ENCODE assay signal across 9 mouse cellular contexts in the genomic region with DNA sequence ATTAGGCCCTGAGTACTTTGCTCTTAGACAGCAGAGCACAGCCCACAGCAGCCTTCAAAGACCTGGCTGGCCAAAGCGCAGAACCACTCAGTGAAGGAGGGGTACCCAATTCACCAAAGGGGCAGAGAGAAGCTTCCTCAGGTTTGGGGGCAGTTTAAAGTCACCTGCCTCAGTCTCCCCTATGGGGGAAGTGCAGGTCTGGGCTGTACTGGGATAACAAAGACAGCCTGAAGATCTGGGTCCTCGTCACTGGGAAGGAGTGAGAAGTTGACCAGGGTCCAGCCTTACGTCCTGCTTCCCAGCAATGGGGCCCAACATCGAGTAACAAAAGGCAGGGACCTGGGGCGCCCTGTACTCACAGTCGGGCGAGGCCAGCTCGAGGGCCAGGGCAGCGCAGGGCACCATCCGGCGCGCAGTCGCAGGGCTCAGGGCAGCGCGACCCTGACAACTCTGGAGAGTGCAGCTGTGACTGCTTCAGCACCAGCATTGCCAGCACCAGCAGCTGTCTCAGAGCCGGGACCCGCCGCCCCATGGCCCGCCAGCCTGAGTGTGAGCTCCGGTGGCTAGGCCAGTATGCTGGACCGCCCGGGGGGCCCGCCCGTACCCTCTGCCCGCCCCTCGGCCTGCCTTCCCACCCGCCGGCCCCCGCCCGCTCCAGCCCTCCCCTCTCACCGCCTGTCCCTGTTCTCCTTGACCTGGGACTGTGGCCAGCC. TPM values are rescaled to one million over a fixed set of nuclear protein-coding genes. Genes with fewer than 3 reads are reported as not detected.
DNase-seq lines count a peak whose midpoint lies in the region; ATAC-seq and TF ChIP-seq lines count a peak whose summit lies in the region.
"Had no signal": no experiment of that assay in that cellular context is flagged by ENCODE, and none has a peak within 500 bp of the region (broad histone marks: within the 10 kb centered on the region; RNA-seq: fewer than 3 reads in every experiment).

Lhcgr (minus strand) TSS at position 551 of the 713 bp plus-strand sequence.

- no peak within 1 kb of the TSS; the same call in 1 of the 2 replicates for H3K9ac ChIP-seq in forebrain, postnatal 0 days

- H3K27me3 ChIP-seq in heart, embryonic 10.5 days (ENCODE audit: insufficient read depth, poor library complexity, severe bottlenecking) = 0 out of 2 replicates have a peak, but pooled peaks cover 29% of the 10 kb centered on the region
- no peaks in the 10 kb centered on the region for H3K27me3 ChIP-seq in forebrain, postnatal 0 days (ENCODE audit: insufficient read depth, low read length)

- no peaks in the 10 kb centered on the region for H3K36me3 ChIP-seq in heart, embryonic 10.5 days
- H3K36me3 ChIP-seq in forebrain, postnatal 0 days (ENCODE audit: insufficient read depth) = no peaks in the 10 kb centered on the region

- no peak for TF ChIP-seq CTCF in forebrain, postnatal 0 days (IDR thresholded peaks at IDR 0.05; ENCODE audit: low read depth)

- peak within 1 kb of the TSS; percentile 54 for H3K4me3 ChIP-seq in heart, embryonic 10.5 days
- no peak within 1 kb of the TSS for H3K4me3 ChIP-seq in forebrain, postnatal 0 days (ENCODE audit: low read depth, low read length)

- no peaks in the 10 kb centered on the region for H3K9me3 ChIP-seq in heart, embryonic 10.5 days
- no peaks in the 10 kb centered on the region for H3K9me3 ChIP-seq in forebrain, postnatal 0 days (ENCODE audit: low read length)

- ATAC-seq in forebrain, postnatal 0 days = peak; percentile 33; the same call in 1 of the 2 replicates

- peaks cover 12% of the 10 kb centered on the region for H3K4me1 ChIP-seq in heart, embryonic 10.5 days
- no peaks in the 10 kb centered on the region for H3K4me1 ChIP-seq in forebrain, postnatal 0 days (ENCODE audit: insufficient read depth)

- peak within 1 kb of the TSS; percentile 28; the same call in 1 of the 2 replicates for H3K4me2 ChIP-seq in forebrain, postnatal 0 days (ENCODE audit: low read depth)

- peak within 1 kb of the TSS; percentile 67; the same call in 1 of the 2 replicates for H3K27ac ChIP-seq in heart, embryonic 10.5 days
- no peak within 1 kb of the TSS for H3K27ac ChIP-seq in forebrain, postnatal 0 days (ENCODE audit: low read depth, low read length)

- 18% methylated on average over 31 of the region's 31 CpGs for WGBS in heart, embryonic 10.5 days
- 21% methylated on average over 31 of the region's 31 CpGs for whole genome bisulfite sequencing in forebrain, postnatal 0 days

- DNase-seq in heart, embryonic 10.5 days (ENCODE audit: low spot score) = no peak
- no peak for DNase-seq in heart, postnatal 25 days (ENCODE audit: low spot score)
- DNase-seq in R1 (ENCODE audit: low read depth, low spot score) = peak; percentile 6
- no peak for DNase-seq in forebrain, postnatal 0 days
- DNase-seq in lung, postnatal 10 days = peak; percentile 48
- DNase-seq in testis, postnatal 10 days (ENCODE audit: low spot score) = peak; percentile 53
- no peak for DNase-seq in B cell, adult 2 months
- DNase-seq in spleen, postnatal 14 days (ENCODE audit: low spot score in 2 of 2) = no peak

- intact Hi-C loops in heart, postnatal 25 days (cut with DNase I) = no loop called here

RNA-seq across cellular contexts. Expression of gene Lhcgr, which starts in this region (rescaled TPM):
- 0.16 and 0.32 TPM in 2 replicates for polyA plus RNA-seq in heart, embryonic 10.5 days (2016; fragmentation: Nextera tagmentation; extraction: Ambion mirVana)
- total RNA-seq in heart, postnatal 25 days (2021) = under 1 TPM in 1 of 2 experiments, not detected in 1; 0.17 TPM
- 0.62 and 0.95 TPM in 2 replicates for total RNA-seq in forebrain, postnatal 0 days (2014; rRNA removed)
- polyA plus RNA-seq in forebrain, postnatal 0 days (2015; fragmentation: Nextera tagmentation; extraction: Ambion mirVana) = 1.2 and 2.0 TPM in 2 replicates
- total RNA-seq: MEL had no signal

Comparison
In these comparisons a context has a peak if more than half of its experiments do, and no peak if none do; other contexts are left out.
1. DNase-seq: peak in R1 (single experiment), lung, postnatal 10 days (single experiment) and testis, postnatal 10 days (single experiment); none in heart, embryonic 10.5 days (single experiment), heart, postnatal 25 days (single experiment), forebrain, postnatal 0 days (single experiment), B cell, adult 2 months (0 of 2) and spleen, postnatal 14 days (0 of 2).